Mouse (Mus musculus): ENCODE measurements around the gene Stat5b. TPM values are rescaled to one million over a fixed set of nuclear protein-coding genes. Genes with fewer than 3 reads are reported as not detected.

Stat5b gene
- polyA plus RNA-seq, 1 experiment from 2014 or later = 33.7 TPM

DNA sequence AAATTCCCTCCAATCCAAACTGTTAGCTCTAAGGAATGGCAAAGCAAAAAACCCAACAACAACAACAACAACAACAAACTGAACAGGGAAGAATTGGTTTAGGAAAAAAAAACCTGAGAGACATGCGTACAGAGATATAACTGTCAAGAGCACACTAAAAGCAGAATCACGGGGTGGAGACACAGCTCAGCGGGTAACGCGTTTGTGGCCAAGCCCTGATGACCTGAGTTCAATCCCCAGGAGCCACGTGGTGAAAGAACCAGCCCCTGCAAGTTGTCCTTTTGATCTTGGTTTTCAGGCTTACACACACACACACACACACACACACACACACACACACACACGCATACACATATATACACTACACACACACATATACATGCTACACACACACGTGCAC lies 31.5 kb downstream of the Stat5b start:
- Histone ChIP-seq H3K36me3 (no peaks in the 10 kb centered on the region), H3K9ac (no peak overlapping the region), H3K27me3 (replicated peaks) (no peaks in the 10 kb centered on the region), H3K4me2 (peak overlapping the region; percentile 40; the same call in 1 of the 2 replicates), H3K27ac (peak overlapping the region; percentile 42), H3K4me1 (peaks cover 93% of the 10 kb centered on the region), H3K4me3 (no peak overlapping the region), H3K9me3 (replicated peaks) (no peaks in the 10 kb centered on the region)
- peak; percentile 40; the same call in 1 of the 2 replicates for ATAC-seq
- WGBS (ENCODE audit: insufficient replicate concordance) = 72% methylated on average over 8 of the region's 8 CpGs

DNA sequence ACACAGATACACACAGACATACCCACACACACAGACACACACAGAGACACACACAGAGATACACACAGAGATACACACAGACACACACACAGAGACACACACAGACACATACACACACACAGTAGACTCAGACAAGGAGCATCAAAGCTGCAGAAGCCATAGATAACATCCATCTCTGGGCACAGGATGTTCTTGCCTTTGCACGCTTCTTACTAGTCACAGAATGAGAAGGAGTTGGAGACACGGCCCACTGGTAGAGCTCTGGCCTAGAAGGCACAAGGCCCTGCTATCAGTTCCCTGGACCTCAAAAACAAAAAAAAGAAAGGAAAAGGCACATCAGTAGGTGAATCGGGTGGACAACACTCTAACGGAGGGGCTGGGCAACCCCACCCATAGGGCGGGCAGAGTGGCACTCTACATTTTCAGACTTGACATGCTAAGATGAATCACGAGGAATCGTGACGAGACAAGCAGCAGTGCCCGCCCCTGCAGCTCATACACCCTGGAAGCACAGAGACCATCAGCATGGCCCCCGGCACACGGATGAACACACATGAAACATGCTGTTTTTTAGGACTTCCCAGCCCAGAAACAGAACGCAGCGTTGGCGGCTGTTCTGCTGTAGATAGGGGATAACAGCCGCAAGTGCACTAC lies 32.0 kb downstream of the Stat5b start:
- Histone ChIP-seq H3K9ac (no peak overlapping the region; the same call in 1 of the 2 replicates), H3K36me3 (no peaks in the 10 kb centered on the region), H3K4me3 (no peak overlapping the region), H3K9me3 (replicated peaks) (no peaks in the 10 kb centered on the region), H3K27ac (peak overlapping the region; percentile 42), H3K4me1 (peaks cover 90% of the 10 kb centered on the region), H3K27me3 (replicated peaks) (no peaks in the 10 kb centered on the region), H3K4me2 (peak overlapping the region; percentile 40; the same call in 1 of the 2 replicates)
- 59% methylated on average over 15 of the region's 15 CpGs for WGBS (ENCODE audit: insufficient replicate concordance)
- peak; percentile 28; the same call in 1 of the 2 replicates for ATAC-seq

DNA sequence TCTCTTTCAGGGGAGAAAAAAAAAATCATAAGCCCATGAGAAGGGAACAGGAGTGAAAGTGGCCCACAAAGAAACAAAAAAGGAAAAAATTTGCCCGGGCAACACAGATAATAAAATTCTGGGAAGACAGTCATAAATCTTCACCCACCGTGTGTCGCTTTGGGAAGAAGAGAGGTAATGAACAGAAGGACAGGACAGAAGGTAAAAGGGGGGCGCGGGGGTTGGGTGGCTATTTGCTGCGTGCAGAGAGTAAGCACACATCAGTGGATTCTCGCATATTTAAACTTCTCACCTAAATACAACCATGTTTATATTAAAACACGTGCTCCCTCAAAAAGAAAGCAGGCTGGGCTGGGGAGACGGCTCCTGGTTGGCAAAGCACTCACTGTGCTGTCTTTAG lies 33.2 kb downstream of the Stat5b start:
- H3K36me3 ChIP-seq = peaks cover 5% of the 10 kb centered on the region
- H3K9ac ChIP-seq = no peak overlapping the region
- no peak overlapping the region for H3K4me2 ChIP-seq
- no peak overlapping the region for H3K4me3 ChIP-seq
- H3K27ac ChIP-seq = no peak overlapping the region
- peaks cover 78% of the 10 kb centered on the region for H3K4me1 ChIP-seq
- ATAC-seq = no peak
- no peaks in the 10 kb centered on the region; the same call in 1 of the 2 replicates for H3K9me3 ChIP-seq (replicated peaks)
- WGBS (ENCODE audit: insufficient replicate concordance) = 75% methylated on average over 9 of the region's 9 CpGs
- no peaks in the 10 kb centered on the region for H3K27me3 ChIP-seq (replicated peaks)

GRCm38 (mm10) chr11:100816801-100817200 lies 33.7 kb downstream of the Stat5b start:
- Histone ChIP-seq H3K36me3 (peaks cover 10% of the 10 kb centered on the region), H3K27ac (no peak overlapping the region), H3K27me3 (replicated peaks) (no peaks in the 10 kb centered on the region), H3K4me3 (no peak overlapping the region), H3K9ac (no peak overlapping the region), H3K4me2 (no peak overlapping the region; the same call in 1 of the 2 replicates), H3K4me1 (peaks cover 73% of the 10 kb centered on the region), H3K9me3 (replicated peaks) (no peaks in the 10 kb centered on the region; the same call in 1 of the 2 replicates)
- 67% methylated on average over 4 of the region's 4 CpGs for WGBS (ENCODE audit: insufficient replicate concordance)
- no peak for ATAC-seq

DNA sequence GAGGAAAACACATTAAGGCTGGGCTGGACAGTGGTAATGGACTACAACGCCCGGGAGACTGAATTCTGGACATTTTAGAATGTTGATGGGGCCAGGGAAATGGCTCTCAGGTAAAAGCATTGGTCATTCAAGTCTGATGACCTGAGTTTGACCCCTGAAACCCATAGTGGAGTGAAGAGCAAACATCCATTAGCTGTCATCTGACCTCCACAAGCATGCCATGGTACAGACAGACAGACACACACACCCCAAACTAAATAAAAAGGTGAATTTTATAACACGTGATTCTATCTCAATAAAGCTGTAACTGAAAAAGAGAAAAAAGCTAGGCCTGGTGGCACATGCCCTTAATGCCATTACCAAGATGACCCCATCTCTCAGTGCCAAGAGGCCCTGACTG lies 34.2 kb downstream of the Stat5b start:
- H3K4me1 ChIP-seq = peaks cover 68% of the 10 kb centered on the region
- no peak overlapping the region for H3K27ac ChIP-seq
- H3K36me3 ChIP-seq = peaks cover 14% of the 10 kb centered on the region
- peaks cover 3% of the 10 kb centered on the region; the same call in 1 of the 2 replicates for H3K9me3 ChIP-seq (replicated peaks)
- no peak overlapping the region for H3K9ac ChIP-seq
- H3K4me3 ChIP-seq = no peak overlapping the region
- WGBS (ENCODE audit: insufficient replicate concordance) = 66% methylated on average over 3 of the region's 3 CpGs
- no peaks in the 10 kb centered on the region for H3K27me3 ChIP-seq (replicated peaks)
- ATAC-seq = no peak
- no peak overlapping the region; the same call in 1 of the 2 replicates for H3K4me2 ChIP-seq

GRCm38 (mm10) chr11:100814498-100814897 lies 36.0 kb downstream of the Stat5b start:
- peaks cover 6% of the 10 kb centered on the region; the same call in 1 of the 2 replicates for H3K9me3 ChIP-seq (replicated peaks)
- peaks cover 26% of the 10 kb centered on the region for H3K36me3 ChIP-seq
- peak overlapping the region; percentile 30; the same call in 1 of the 2 replicates for H3K4me3 ChIP-seq
- WGBS (ENCODE audit: insufficient replicate concordance) = 16% methylated on average over 13 of the region's 13 CpGs
- peak; percentile 54 for ATAC-seq
- peak overlapping the region; percentile 57 for H3K9ac ChIP-seq
- H3K4me1 ChIP-seq = peaks cover 56% of the 10 kb centered on the region
- peak overlapping the region; percentile 57 for H3K27ac ChIP-seq
- H3K27me3 ChIP-seq (replicated peaks) = no peaks in the 10 kb centered on the region
- peak overlapping the region; percentile 65 for H3K4me2 ChIP-seq

DNA sequence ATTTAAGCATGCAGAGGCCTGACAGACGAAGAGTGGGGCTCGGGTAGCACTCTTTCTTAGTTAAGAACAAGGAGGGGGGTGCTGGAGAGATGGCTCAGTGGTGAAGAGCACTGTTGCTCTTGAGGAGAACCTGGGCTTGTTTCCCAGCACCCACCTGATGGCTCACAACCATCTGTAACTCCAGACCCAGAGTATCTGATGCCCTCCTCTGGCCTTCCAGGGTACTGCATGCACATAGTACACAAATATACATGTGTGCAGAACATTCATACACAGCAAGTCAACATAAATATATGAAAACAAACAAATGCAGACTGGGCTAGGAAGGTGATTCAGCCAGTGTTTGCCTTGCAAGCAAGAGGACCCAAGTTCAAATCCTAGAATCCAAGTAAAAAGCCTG lies 39.4 kb downstream of the Stat5b start:
- H3K27ac ChIP-seq = no peak overlapping the region

DNA sequence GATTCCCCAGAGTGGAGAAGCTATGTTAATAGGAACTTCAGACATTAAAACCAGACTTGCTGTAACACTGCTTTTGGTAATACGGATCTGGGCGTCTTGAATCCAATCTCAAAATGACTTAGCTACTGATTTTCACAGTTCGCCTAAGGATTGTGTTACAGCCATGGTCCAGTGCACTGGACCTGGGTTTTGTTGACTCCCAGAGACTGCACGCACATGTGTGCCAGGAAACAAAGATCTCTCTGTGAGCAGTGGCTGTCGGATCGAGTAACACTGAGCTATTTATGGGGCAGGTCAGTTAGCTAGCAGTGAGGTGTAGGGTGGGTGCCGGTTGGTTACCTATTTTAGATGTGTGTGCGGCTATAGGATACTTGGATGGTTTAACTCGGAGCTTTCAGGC lies 40.0 kb downstream of the Stat5b start:
- Histone ChIP-seq H3K27me3 (replicated peaks) (no peaks in the 10 kb centered on the region), H3K9ac (no peak overlapping the region), H3K27ac (no peak overlapping the region), H3K36me3 (peaks cover 53% of the 10 kb centered on the region), H3K4me1 (peaks cover 17% of the 10 kb centered on the region), H3K9me3 (replicated peaks) (peaks cover 6% of the 10 kb centered on the region; the same call in 1 of the 2 replicates), H3K4me2 (no peak overlapping the region), H3K4me3 (no peak overlapping the region)
- WGBS (ENCODE audit: insufficient replicate concordance) = 81% methylated on average over 9 of the region's 9 CpGs
- ATAC-seq = no peak

More for the DNA sequence above, 39.4 kb downstream of the Stat5b start:
- WGBS (ENCODE audit: insufficient replicate concordance) = 89% methylated on average over 2 of the region's 2 CpGs
- peaks cover 47% of the 10 kb centered on the region for H3K36me3 ChIP-seq
- H3K9me3 ChIP-seq (replicated peaks) = peaks cover 6% of the 10 kb centered on the region; the same call in 1 of the 2 replicates
- H3K4me1 ChIP-seq = peaks cover 23% of the 10 kb centered on the region
- no peak overlapping the region for H3K9ac ChIP-seq
- no peak for ATAC-seq
- no peak overlapping the region for H3K4me3 ChIP-seq
- H3K4me2 ChIP-seq = no peak overlapping the region
- no peaks in the 10 kb centered on the region for H3K27me3 ChIP-seq (replicated peaks)

GRCm38 (mm10) chr11:100806380-100807305 lies 43.9 kb downstream of the Stat5b start:
- no peak overlapping the region for H3K9ac ChIP-seq
- WGBS (ENCODE audit: insufficient replicate concordance) = 79% methylated on average over 20 of the region's 20 CpGs
- H3K36me3 ChIP-seq = peaks cover 81% of the 10 kb centered on the region
- H3K27ac ChIP-seq = no peak overlapping the region
- no peak for ATAC-seq
- no peak overlapping the region for H3K4me2 ChIP-seq
- no peak overlapping the region for H3K4me3 ChIP-seq
- no peaks in the 10 kb centered on the region for H3K4me1 ChIP-seq
- H3K27me3 ChIP-seq (replicated peaks) = no peaks in the 10 kb centered on the region
- 0 out of 2 replicates have a peak, but pooled peaks cover 9% of the 10 kb centered on the region for H3K9me3 ChIP-seq (replicated peaks)

DNA sequence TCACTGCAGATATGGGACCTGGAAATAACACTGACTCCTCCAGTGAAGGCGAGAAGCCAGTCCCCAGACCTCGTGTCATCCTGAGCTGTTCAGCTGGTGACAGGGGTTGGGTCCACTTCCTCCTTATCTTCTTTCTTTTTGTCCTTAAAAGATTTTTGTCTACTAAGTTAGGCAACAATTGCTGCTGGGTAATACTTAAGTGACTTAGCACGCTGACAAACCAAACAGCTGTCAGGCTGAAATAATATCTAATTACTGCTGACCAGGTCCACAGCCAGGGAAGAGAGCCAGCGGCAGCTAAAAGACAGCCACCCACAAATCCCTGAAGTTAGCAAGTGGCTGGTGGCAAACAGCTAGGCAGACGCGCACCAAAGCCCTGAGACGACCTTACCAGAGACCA lies 45.0 kb downstream of the Stat5b start:
- Histone ChIP-seq H3K4me3 (no peak overlapping the region), H3K9me3 (replicated peaks) (0 out of 2 replicates have a peak, but pooled peaks cover 3% of the 10 kb centered on the region), H3K4me2 (no peak overlapping the region), H3K9ac (no peak overlapping the region), H3K36me3 (peaks cover 81% of the 10 kb centered on the region), H3K27ac (no peak overlapping the region), H3K4me1 (no peaks in the 10 kb centered on the region), H3K27me3 (replicated peaks) (no peaks in the 10 kb centered on the region)
- WGBS (ENCODE audit: insufficient replicate concordance) = 58% methylated on average over 7 of the region's 7 CpGs
- ATAC-seq = no peak

GRCm38 (mm10) chr11:100804409-100804808 lies 46.1 kb downstream of the Stat5b start:
- Histone ChIP-seq H3K27ac (no peak overlapping the region), H3K27me3 (replicated peaks) (no peaks in the 10 kb centered on the region), H3K4me2 (no peak overlapping the region), H3K4me1 (no peaks in the 10 kb centered on the region), H3K9me3 (replicated peaks) (0 out of 2 replicates have a peak, but pooled peaks cover 3% of the 10 kb centered on the region), H3K9ac (no peak overlapping the region), H3K4me3 (no peak overlapping the region), H3K36me3 (peaks cover 88% of the 10 kb centered on the region)
- WGBS (ENCODE audit: insufficient replicate concordance) = 68% methylated on average over 10 of the region's 10 CpGs
- ATAC-seq = no peak

DNA sequence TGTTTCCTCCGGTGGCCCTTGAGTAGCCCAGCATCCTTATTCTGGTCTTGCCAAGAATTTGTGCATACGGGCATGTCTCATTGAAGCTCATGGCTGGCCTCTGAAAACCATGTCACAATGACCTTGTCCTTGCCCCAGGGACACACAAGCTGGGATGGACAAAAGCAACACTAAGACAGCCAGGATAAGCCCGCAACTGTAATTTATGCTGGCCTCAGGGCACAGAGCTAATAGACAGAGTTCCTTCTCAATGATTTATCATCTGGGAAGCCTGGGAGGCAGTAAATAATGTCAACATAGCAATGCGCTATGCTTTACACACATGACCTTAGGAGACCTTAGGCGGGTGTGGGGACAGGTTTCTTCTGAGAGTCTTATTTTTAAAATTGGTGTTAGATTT lies 51.1 kb downstream of the Stat5b start:
- H3K4me2 ChIP-seq = no peak overlapping the region
- no peaks in the 10 kb centered on the region for H3K27me3 ChIP-seq (replicated peaks)
- WGBS (ENCODE audit: insufficient replicate concordance) = 86% methylated on average over 5 of the region's 5 CpGs
- H3K4me1 ChIP-seq = no peaks in the 10 kb centered on the region
- H3K27ac ChIP-seq = no peak overlapping the region
- ATAC-seq = no peak
- H3K36me3 ChIP-seq = peaks cover 93% of the 10 kb centered on the region
- 0 out of 2 replicates have a peak, but pooled peaks cover 3% of the 10 kb centered on the region for H3K9me3 ChIP-seq (replicated peaks)
- H3K9ac ChIP-seq = no peak overlapping the region
- no peak overlapping the region for H3K4me3 ChIP-seq

Measured in liver, embryonic 12.5 days (tissue).